Mouse (Mus musculus): ENCODE measurements at regions not wholly inside any gene's neighbourhood (a gene's known extent, or its start where the extent isn't known, plus 50 kb on each side); places are given as distances from the start of the nearest gene placed in this dataset.

DNA sequence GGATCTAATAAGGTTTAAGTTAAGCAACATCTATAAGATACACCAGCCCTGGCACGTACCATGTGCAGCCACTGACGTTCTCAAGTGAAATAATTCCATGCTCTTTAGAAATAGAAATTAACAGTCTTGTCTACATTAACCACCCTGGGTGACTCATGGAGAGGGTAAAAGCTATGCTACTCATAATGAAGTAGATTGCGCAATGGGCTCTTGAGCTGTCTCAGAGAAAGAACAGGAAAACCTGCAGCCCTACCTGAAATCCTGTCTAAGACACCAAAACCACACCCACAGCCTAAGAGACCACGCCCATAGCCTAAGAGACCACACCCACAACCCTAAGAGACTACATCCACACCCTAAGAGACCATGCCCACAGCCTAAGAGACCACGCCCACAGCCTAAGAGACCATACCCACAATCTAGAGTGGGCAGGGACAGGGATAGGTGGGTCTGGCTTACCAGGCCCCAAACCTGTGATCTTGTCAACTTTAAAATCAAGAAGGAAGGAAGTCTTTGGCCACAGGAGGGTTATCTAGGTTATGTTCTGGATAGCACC lies 198.6 kb downstream of the Cryba4 start:
- no peak for TF ChIP-seq CTCF (IDR thresholded peaks at IDR 0.05; ENCODE audit: low read depth, low read length)
- no peak for TF ChIP-seq POLR2A (IDR thresholded peaks at IDR 0.05; ENCODE audit: borderline replicate concordance, low read depth, low read length)
- Histone ChIP-seq H3K4me3 (ENCODE audit: insufficient read depth, low read length) (no peak overlapping the region), H3K27ac (ENCODE audit: insufficient read depth, low read depth, low read length) (no peak overlapping the region), H3K4me1 (ENCODE audit: control insufficient read depth, insufficient read depth, low read length) (peaks cover 23% of the 10 kb centered on the region)

- Histone ChIP-seq H3K4me3 (ENCODE audit: insufficient read depth, low read length) (no peak overlapping the region), H3K4me1 (ENCODE audit: control insufficient read depth, insufficient read depth, low read length) (peaks cover 12% of the 10 kb centered on the region), H3K27ac (ENCODE audit: insufficient read depth, low read depth, low read length) (no peak overlapping the region)
- TF ChIP-seq POLR2A (IDR thresholded peaks at IDR 0.05; ENCODE audit: borderline replicate concordance, low read depth, low read length) (no peak), CTCF (IDR thresholded peaks at IDR 0.05; ENCODE audit: low read depth, low read length) (no peak)
Observed at GRCm38 (mm10) chr5:112055018-112055417, 197.3 kb downstream of the Cryba4 start.

GRCm38 (mm10) chr5:112069917-112070316 lies 182.4 kb downstream of the Cryba4 start:
- Histone ChIP-seq H3K4me1 (ENCODE audit: control insufficient read depth, insufficient read depth, low read length) (no peaks in the 10 kb centered on the region), H3K4me3 (ENCODE audit: insufficient read depth, low read length) (no peak overlapping the region), H3K27ac (ENCODE audit: insufficient read depth, low read depth, low read length) (no peak overlapping the region)
- TF ChIP-seq CTCF (IDR thresholded peaks at IDR 0.05; ENCODE audit: low read depth, low read length), result no peak
- no peak for TF ChIP-seq POLR2A (IDR thresholded peaks at IDR 0.05; ENCODE audit: borderline replicate concordance, low read depth, low read length)

DNA sequence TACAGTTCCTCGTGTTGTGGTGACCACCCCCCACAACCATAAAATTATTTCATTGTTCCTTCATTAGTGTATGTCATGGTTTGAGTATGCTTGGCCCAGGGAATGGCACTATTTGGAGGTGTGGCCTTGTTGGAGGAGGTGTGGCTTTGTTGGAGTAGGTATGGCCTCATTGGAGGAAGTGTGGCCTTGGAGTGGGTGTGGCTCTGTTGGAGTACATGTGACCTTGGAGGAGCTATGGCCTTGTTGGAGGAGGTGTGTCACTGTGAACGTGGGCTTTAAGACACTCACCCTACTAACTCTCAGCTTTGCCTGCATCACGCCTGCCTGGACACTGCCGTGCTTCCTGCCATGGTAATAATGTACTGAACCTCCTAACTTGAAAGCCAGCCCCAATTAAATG lies 179.9 kb downstream of the Cryba4 start:
- no peaks in the 10 kb centered on the region for H3K4me1 ChIP-seq (ENCODE audit: control insufficient read depth, insufficient read depth, low read length)
- no peak for TF ChIP-seq CTCF (IDR thresholded peaks at IDR 0.05; ENCODE audit: low read depth, low read length)
- TF ChIP-seq POLR2A (IDR thresholded peaks at IDR 0.05; ENCODE audit: borderline replicate concordance, low read depth, low read length), result no peak
- H3K4me3 ChIP-seq (ENCODE audit: insufficient read depth, low read length), result no peak overlapping the region
- no peak overlapping the region for H3K27ac ChIP-seq (ENCODE audit: insufficient read depth, low read depth, low read length)

- Histone ChIP-seq H3K4me3 (ENCODE audit: insufficient read depth, low read length) (no peak overlapping the region), H3K4me1 (ENCODE audit: control insufficient read depth, insufficient read depth, low read length) (no peaks in the 10 kb centered on the region), H3K27ac (ENCODE audit: insufficient read depth, low read depth, low read length) (no peak overlapping the region)
- TF ChIP-seq CTCF (IDR thresholded peaks at IDR 0.05; ENCODE audit: low read depth, low read length) (no peak), POLR2A (IDR thresholded peaks at IDR 0.05; ENCODE audit: borderline replicate concordance, low read depth, low read length) (no peak)
Observed at GRCm38 (mm10) chr5:112077097-112077496, 175.2 kb downstream of the Cryba4 start.

- Histone ChIP-seq H3K4me1 (ENCODE audit: control insufficient read depth, insufficient read depth, low read length) (no peaks in the 10 kb centered on the region), H3K4me3 (ENCODE audit: insufficient read depth, low read length) (no peak overlapping the region), H3K27ac (ENCODE audit: insufficient read depth, low read depth, low read length) (no peak overlapping the region)
- TF ChIP-seq POLR2A (IDR thresholded peaks at IDR 0.05; ENCODE audit: borderline replicate concordance, low read depth, low read length), result no peak
- peak; percentile 38; the same call in 1 of the 2 replicates for TF ChIP-seq CTCF (IDR thresholded peaks at IDR 0.05; ENCODE audit: low read depth, low read length)
Observed at GRCm38 (mm10) chr5:112077840-112078600, 174.3 kb downstream of the Cryba4 start.

GRCm38 (mm10) chr5:112081006-112081405 lies 171.3 kb downstream of the Cryba4 start:
- no peak for TF ChIP-seq CTCF (IDR thresholded peaks at IDR 0.05; ENCODE audit: low read depth, low read length)
- TF ChIP-seq POLR2A (IDR thresholded peaks at IDR 0.05; ENCODE audit: borderline replicate concordance, low read depth, low read length), result no peak
- Histone ChIP-seq H3K4me1 (ENCODE audit: control insufficient read depth, insufficient read depth, low read length) (no peaks in the 10 kb centered on the region), H3K4me3 (ENCODE audit: insufficient read depth, low read length) (no peak overlapping the region), H3K27ac (ENCODE audit: insufficient read depth, low read depth, low read length) (no peak overlapping the region)

DNA sequence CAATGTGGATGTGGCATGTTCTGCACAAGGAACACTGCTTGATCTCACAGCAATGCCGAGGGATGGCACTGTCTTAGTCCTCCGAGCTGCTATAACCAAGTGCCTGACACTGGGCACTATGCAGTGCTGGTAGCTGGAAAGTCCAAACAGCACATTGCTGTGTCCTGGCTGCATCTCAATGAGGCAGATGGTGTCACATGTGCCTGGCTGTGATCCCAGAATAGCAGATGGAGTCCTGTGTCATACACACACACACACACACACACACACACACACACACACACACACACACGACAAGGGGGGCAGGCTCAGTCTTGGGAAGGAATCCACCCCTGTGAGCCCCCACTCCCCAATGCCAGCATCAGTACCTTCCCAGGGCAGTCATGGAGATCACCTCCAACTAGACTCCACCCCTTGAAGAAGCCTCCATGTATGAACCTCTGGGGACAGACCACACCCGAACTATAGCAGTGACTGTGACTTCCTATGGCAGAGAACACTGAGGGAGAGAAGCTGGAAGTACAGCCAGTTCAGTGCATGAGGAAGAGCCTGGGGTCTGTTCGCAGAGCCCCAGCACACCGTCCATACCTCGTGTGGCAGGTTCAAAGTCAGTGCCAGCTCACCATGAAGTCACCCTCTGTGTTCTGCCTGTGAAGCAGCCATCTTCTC lies 160.3 kb downstream of the Cryba4 start:
- peaks cover 20% of the 10 kb centered on the region for H3K4me1 ChIP-seq (ENCODE audit: control insufficient read depth, insufficient read depth, low read length)
- TF ChIP-seq CTCF (IDR thresholded peaks at IDR 0.05; ENCODE audit: low read depth, low read length) (no peak), POLR2A (IDR thresholded peaks at IDR 0.05; ENCODE audit: borderline replicate concordance, low read depth, low read length) (no peak)

DNA sequence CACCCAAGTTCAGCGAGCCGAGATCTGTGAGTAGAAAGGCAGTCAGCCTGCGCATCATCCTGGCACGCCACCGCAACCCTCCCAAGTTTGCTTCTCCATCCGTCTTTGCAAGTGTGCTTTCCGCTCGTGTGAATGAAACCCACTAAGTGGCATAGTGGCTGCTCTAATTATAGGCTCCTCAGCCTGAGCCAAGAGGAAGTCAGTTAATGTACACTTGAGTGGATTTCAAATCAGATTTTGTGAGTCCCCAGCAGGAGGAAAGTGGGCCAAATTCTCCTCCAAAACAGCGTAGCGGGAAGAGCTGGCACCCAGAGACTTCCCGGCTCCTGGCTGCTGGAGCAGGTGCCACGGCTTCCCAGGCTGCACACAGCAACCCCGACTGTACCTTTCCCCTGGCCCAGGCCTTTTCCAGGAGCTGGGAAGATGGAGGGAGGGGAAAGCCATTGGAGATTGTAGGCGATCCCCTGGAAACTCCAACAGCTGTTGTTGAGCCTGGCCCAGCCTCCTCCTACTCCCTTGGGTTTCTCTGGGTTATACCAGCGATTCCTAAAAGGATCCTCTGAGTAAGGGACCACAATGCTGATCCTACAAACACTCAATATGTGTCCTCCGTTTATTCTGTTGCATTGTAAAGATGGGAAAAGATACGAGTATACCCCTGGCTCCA lies 158.3 kb downstream of the Cryba4 start:
- TF ChIP-seq CTCF (IDR thresholded peaks at IDR 0.05; ENCODE audit: low read depth, low read length), result no peak
- Histone ChIP-seq H3K4me1 (ENCODE audit: control insufficient read depth, insufficient read depth, low read length) (peaks cover 20% of the 10 kb centered on the region), H3K27ac (ENCODE audit: insufficient read depth, low read depth, low read length) (no peak overlapping the region), H3K4me3 (ENCODE audit: insufficient read depth, low read length) (no peak overlapping the region)

More for the DNA sequence above, 160.3 kb downstream of the Cryba4 start:
- Histone ChIP-seq H3K4me3 (ENCODE audit: insufficient read depth, low read length) (no peak overlapping the region), H3K27ac (ENCODE audit: insufficient read depth, low read depth, low read length) (no peak overlapping the region)

Data from bone marrow macrophage, adult 2 months (primary cell).